Mouse (Mus musculus) c-Kit-negative CD71-positive TER-119-positive erythroid progenitor cells, embryonic 14.5 days (primary cell): ENCODE data around the gene Gm4952.
"Not testable (repeated sequence)": the region's sequence is repeated elsewhere in the genome, so short reads cannot be mapped to it uniquely, and the experiment has no call there.

Experiments used
- DNase-seq: peaks from one replicate; pipeline ENCODE4 v3.0.0-alpha.2; 2013; ENCODE audit warnings: low read depth, low spot score

Gm4952 gene

GRCm38 (mm10) chr19:12600684-12601480 lies 1.1 kb downstream of the Gm4952 start:
- no peak for DNase-seq

- no peak for DNase-seq
These were observed 8.6 kb downstream of the Gm4952 start for GRCm38 (mm10) chr19:12608336-12608735.

- no peak for DNase-seq
These were observed 13.9 kb downstream of the Gm4952 start for GRCm38 (mm10) chr19:12613646-12614045.

- DNase-seq, result no peak
These were observed 33.4 kb downstream of the Gm4952 start, which contains the start of gene Glyat for GRCm38 (mm10) chr19:12633176-12633575. Gene Glyat, plus strand, starts transcription at chr19:12633308.

GRCm38 (mm10) chr19:12634259-12634658 lies 34.5 kb downstream of the Gm4952 start:
- no peak for DNase-seq

- DNase-seq, result no peak
These were observed 35.2 kb downstream of the Gm4952 start for GRCm38 (mm10) chr19:12634963-12635362.

- no peak for DNase-seq
These were observed 37.1 kb downstream of the Gm4952 start for GRCm38 (mm10) chr19:12636863-12637262.

- no peak for DNase-seq
These were observed 38.3 kb downstream of the Gm4952 start for GRCm38 (mm10) chr19:12638049-12638448.

- DNase-seq, result no peak
These were observed 49.7 kb downstream of the Gm4952 start for GRCm38 (mm10) chr19:12649511-12649910.

- no peak for DNase-seq
These were observed 66.4 kb downstream of the Gm4952 start for GRCm38 (mm10) chr19:12666156-12666555.

GRCm38 (mm10) chr19:12668601-12669000 lies 68.8 kb downstream of the Gm4952 start:
- DNase-seq, result not testable (repeated sequence)

GRCm38 (mm10) chr19:12670139-12670538 lies 70.4 kb downstream of the Gm4952 start, which contains the start of gene Olfr1442:
Gene Olfr1442, plus strand, starts transcription at chr19:12670439.
- no peak for DNase-seq

GRCm38 (mm10) chr19:12671051-12671450 lies 71.3 kb downstream of the Gm4952 start:
- no peak for DNase-seq

GRCm38 (mm10) chr19:12677812-12678211 lies 78.0 kb downstream of the Gm4952 start, which contains the start of gene Olfr1443:
Gene Olfr1443, plus strand, starts transcription at chr19:12678112.
- DNase-seq, result no peak
